Mouse (Mus musculus) stomach, postnatal 0 days (tissue): ENCODE measurements around the gene Adgrd1.

Experiments
- CTCF ChIP-seq: IDR thresholded peaks from 2 replicates; pipeline ENCODE4 v1.5.1; 2016; ENCODE audit warnings: antibody characterized with exemption, low read depth, mild to moderate bottlenecking, moderate library complexity
- EP300 ChIP-seq: optimal IDR thresholded peaks from 2 replicates; pipeline ENCODE3; 2016; ENCODE audit warnings: antibody characterized with exemption

DNA sequence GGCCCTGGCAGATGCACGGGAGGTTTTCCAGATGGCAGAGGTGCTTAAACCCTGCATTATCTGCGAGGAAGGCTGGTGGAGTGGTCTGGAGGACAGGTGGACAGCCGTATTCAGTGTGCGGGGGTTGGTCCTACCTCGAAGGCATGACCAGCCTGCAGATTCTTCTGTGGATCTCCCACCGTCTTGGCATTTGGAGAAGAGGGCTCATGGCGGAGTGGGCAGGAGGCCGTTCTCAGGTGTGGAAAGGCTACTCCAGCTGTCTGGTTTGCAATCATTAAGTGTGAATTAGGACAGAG lies 32.8 kb upstream of the Adgrd1 start:
- TF ChIP-seq CTCF: no peak
- no peak for TF ChIP-seq EP300
